Mouse (Mus musculus) stomach, postnatal 0 days (tissue): ENCODE measurements around the gene Cypt1.

Experiments used
- CTCF ChIP-seq: IDR thresholded peaks from 2 replicates; pipeline ENCODE4 v1.5.1; 2016; ENCODE audit warnings: antibody characterized with exemption, low read depth, mild to moderate bottlenecking, moderate library complexity
- EP300 ChIP-seq: optimal IDR thresholded peaks from 2 replicates; pipeline ENCODE3; 2016; ENCODE audit warnings: antibody characterized with exemption

GRCm38 (mm10) chrX:16522569-16522968 lies at the start of gene Cypt1:
- TF ChIP-seq CTCF: no peak
- no peak for TF ChIP-seq EP300
